Mouse (Mus musculus) E14TG2a.4 (cell line): ENCODE results near the gene Med15.

Experiments
- H3K27me3 ChIP-seq: 2 replicates; pipeline ENCODE4 v1.6.1; 2014; ENCODE audit warnings: low read length, control low read depth; ENCODE audit not compliant: insufficient read depth
- H3K36me3 ChIP-seq: 2 replicates; pipeline ENCODE4 v1.6.1; 2014; ENCODE audit warnings: low read length, control low read depth; ENCODE audit not compliant: insufficient read depth
- H3K4me1 ChIP-seq: replicated peaks from 2 replicates; pipeline ENCODE4 v1.6.1; 2014; ENCODE audit warnings: low read depth, low read length, control low read depth
- H3K4me3 ChIP-seq: replicated peaks from 2 replicates; pipeline ENCODE4 v1.5.1; 2014; ENCODE audit warnings: mild to moderate bottlenecking, low read length
- H3K9me3 ChIP-seq: 2 replicates; pipeline ENCODE4 v1.6.1; 2014; ENCODE audit warnings: low read length, control low read depth
- CTCF ChIP-seq: conservative IDR thresholded peaks from 2 replicates; pipeline ENCODE4 v1.5.1; 2014; ENCODE audit warnings: low read length
- NANOG ChIP-seq: IDR thresholded peaks from 2 replicates; pipeline ENCODE4 v1.6.1; 2014; ENCODE audit warnings: borderline replicate concordance, low read length, mixed read lengths
- POU5F1 ChIP-seq: IDR thresholded peaks from 2 replicates; pipeline ENCODE4 v1.6.1; 2014; ENCODE audit warnings: low read length, borderline replicate concordance

Gene Med15

GRCm38 (mm10) chr16:17724448-17724847, 8.2 kb downstream of the Med15 start:
- H3K4me3 ChIP-seq: no peak overlapping the region
- H3K36me3 ChIP-seq: peaks cover 7% of the 10 kb centered on the region; the same call in 1 of the 2 replicates
- peaks cover 20% of the 10 kb centered on the region for H3K4me1 ChIP-seq
- H3K9me3 ChIP-seq: no peaks in the 10 kb centered on the region
- no peak for TF ChIP-seq POU5F1
- no peak for TF ChIP-seq CTCF
- TF ChIP-seq NANOG: no peak
- H3K27me3 ChIP-seq: no peaks in the 10 kb centered on the region

- TF ChIP-seq POU5F1 (no peak), CTCF (no peak), NANOG (no peak)
- peaks cover 20% of the 10 kb centered on the region for H3K4me1 ChIP-seq
- H3K9me3 ChIP-seq: no peaks in the 10 kb centered on the region
- 0 out of 2 replicates have a peak overlapping the region, but pooled peaks have one; percentile 96 for H3K4me3 ChIP-seq
- H3K36me3 ChIP-seq: peaks cover 8% of the 10 kb centered on the region; the same call in 1 of the 2 replicates
- H3K27me3 ChIP-seq: no peaks in the 10 kb centered on the region
Observed at GRCm38 (mm10) chr16:17723325-17723626, 9.4 kb downstream of the Med15 start.

- Histone ChIP-seq H3K36me3 (peaks cover 8% of the 10 kb centered on the region; the same call in 1 of the 2 replicates), H3K9me3 (no peaks in the 10 kb centered on the region), H3K27me3 (no peaks in the 10 kb centered on the region), H3K4me3 (peak overlapping the region; percentile 96), H3K4me1 (peaks cover 19% of the 10 kb centered on the region)
- TF ChIP-seq POU5F1 (no peak), NANOG (no peak), CTCF (0 out of 2 replicates have a peak, but pooled peaks have one; percentile 6)
Observed at GRCm38 (mm10) chr16:17722461-17723324, 10.0 kb downstream of the Med15 start.

- Histone ChIP-seq H3K36me3 (peaks cover 8% of the 10 kb centered on the region; the same call in 1 of the 2 replicates), H3K27me3 (no peaks in the 10 kb centered on the region), H3K4me3 (peak overlapping the region; percentile 96), H3K9me3 (no peaks in the 10 kb centered on the region), H3K4me1 (peaks cover 16% of the 10 kb centered on the region)
- TF ChIP-seq POU5F1 (no peak), CTCF (no peak), NANOG (no peak)
Observed at GRCm38 (mm10) chr16:17721822-17722460, 10.8 kb downstream of the Med15 start.

GRCm38 (mm10) chr16:17721114-17721808, 11.4 kb downstream of the Med15 start:
- Histone ChIP-seq H3K4me1 (peaks cover 16% of the 10 kb centered on the region), H3K27me3 (no peaks in the 10 kb centered on the region), H3K36me3 (peaks cover 8% of the 10 kb centered on the region; the same call in 1 of the 2 replicates), H3K4me3 (peak overlapping the region; percentile 96), H3K9me3 (no peaks in the 10 kb centered on the region)
- TF ChIP-seq CTCF: no peak
- no peak for TF ChIP-seq NANOG
- TF ChIP-seq POU5F1: no peak

- TF ChIP-seq POU5F1 (no peak), CTCF (no peak), NANOG (no peak)
- Histone ChIP-seq H3K36me3 (peaks cover 8% of the 10 kb centered on the region; the same call in 1 of the 2 replicates), H3K9me3 (no peaks in the 10 kb centered on the region)
Observed at GRCm38 (mm10) chr16:17717791-17718190, 14.9 kb downstream of the Med15 start.

GRCm38 (mm10) chr16:17707541-17707940, 25.1 kb downstream of the Med15 start:
- H3K4me3 ChIP-seq: no peak overlapping the region
- peaks cover 21% of the 10 kb centered on the region for H3K36me3 ChIP-seq
- no peaks in the 10 kb centered on the region for H3K27me3 ChIP-seq
- H3K4me1 ChIP-seq: peaks cover 7% of the 10 kb centered on the region; the same call in 1 of the 2 replicates
- no peak for TF ChIP-seq NANOG
- no peak for TF ChIP-seq CTCF
- no peak for TF ChIP-seq POU5F1
- H3K9me3 ChIP-seq: no peaks in the 10 kb centered on the region

More at GRCm38 (mm10) chr16:17717791-17718190, 14.9 kb downstream of the Med15 start:
- H3K27me3 ChIP-seq: no peaks in the 10 kb centered on the region
- H3K4me3 ChIP-seq: no peak overlapping the region
- H3K4me1 ChIP-seq: peaks cover 16% of the 10 kb centered on the region

GRCm38 (mm10) chr16:17701043-17701405, 31.7 kb downstream of the Med15 start:
- Histone ChIP-seq H3K9me3 (no peaks in the 10 kb centered on the region), H3K27me3 (no peaks in the 10 kb centered on the region), H3K4me3 (no peak overlapping the region), H3K36me3 (peaks cover 51% of the 10 kb centered on the region), H3K4me1 (no peaks in the 10 kb centered on the region)
- TF ChIP-seq CTCF (no peak), POU5F1 (no peak), NANOG (no peak)
